Mouse (Mus musculus) myocyte (in vitro differentiated cells): ENCODE results near the gene Tbc1d20.

Experiments used
- CEBPB ChIP-seq: IDR thresholded peaks from 2 replicates; pipeline ENCODE4 v1.6.1; 2011; ENCODE audit warnings: mild to moderate bottlenecking, moderate library complexity; ENCODE audit not compliant: poor library complexity, insufficient read depth, severe bottlenecking
- POLR2A ChIP-seq: IDR thresholded peaks from one replicate; pipeline ENCODE4 v1.6.1; 2011; ENCODE audit warnings: low read depth, mild to moderate bottlenecking, control low read depth, moderate library complexity; ENCODE audit not compliant: insufficient read length
- SRF ChIP-seq: IDR thresholded peaks from one replicate; pipeline ENCODE4 v1.6.1; 2011; ENCODE audit warnings: low read depth; ENCODE audit not compliant: control insufficient read depth, insufficient read length
- TCF3 ChIP-seq: IDR thresholded peaks from one replicate; pipeline ENCODE4 v1.6.1; 2011; ENCODE audit warnings: low read depth, control low read depth; ENCODE audit not compliant: insufficient read length
- USF1 ChIP-seq: IDR thresholded peaks from one replicate; pipeline ENCODE4 v1.6.1; 2011; ENCODE audit warnings: low read depth, mild to moderate bottlenecking, control low read depth, moderate library complexity

GRCm38 (mm10) chr2:152281407-152281806 lies 12.2 kb upstream of the Tbc1d20 start:
- TF ChIP-seq SRF (no peak), USF1 (no peak), CEBPB (no peak), TCF3 (no peak), POLR2A (no peak)
